In the genomic region with DNA sequence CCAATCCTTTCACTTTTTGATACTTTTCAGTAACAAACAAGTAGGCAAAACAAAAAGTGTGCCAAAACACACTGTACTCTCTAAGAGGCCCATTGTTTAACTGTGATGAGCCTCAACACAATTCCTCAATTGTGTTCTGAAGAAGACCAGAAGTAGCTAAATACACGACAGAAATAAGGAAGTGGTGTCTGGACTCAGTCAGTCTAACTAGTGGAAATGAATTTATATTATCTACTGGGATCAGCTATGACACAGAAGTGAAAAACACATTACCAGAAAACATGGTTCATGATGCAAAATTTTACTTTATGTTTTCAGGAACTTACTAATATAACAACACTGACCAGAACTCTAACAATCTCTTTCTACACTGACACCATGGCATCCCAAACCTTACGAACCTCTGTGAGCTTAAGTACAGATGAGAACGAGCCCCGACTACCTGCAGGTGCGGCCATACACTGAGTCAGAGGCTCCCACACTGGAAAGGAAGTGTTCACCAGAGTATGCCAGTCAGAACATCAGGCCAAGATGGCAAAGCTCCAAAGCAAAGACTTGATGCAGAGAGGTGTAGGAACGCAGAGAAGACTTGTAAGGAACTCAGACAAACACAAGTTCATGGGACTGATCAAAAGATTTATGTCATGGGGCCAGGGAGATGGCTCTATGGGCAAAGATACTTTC, we compare ENCODE assay signal across 11 mouse cellular contexts. TPM values are rescaled to one million over a fixed set of nuclear protein-coding genes. Genes with fewer than 3 reads are reported as not detected.
DNase-seq lines count a peak whose midpoint lies in the region; ATAC-seq and TF ChIP-seq lines count a peak whose summit lies in the region.
"Had no signal": no experiment of that assay in that cellular context is flagged by ENCODE, and none has a peak within 500 bp of the region (broad histone marks: within the 10 kb centered on the region; RNA-seq: fewer than 3 reads in every experiment).

No protein-coding gene starts in this region.

- H3K27me3 ChIP-seq in heart, embryonic 11.5 days (ENCODE audit: control insufficient read depth, insufficient read depth, low read length): no peaks in the 10 kb centered on the region
- H3K27me3 ChIP-seq in thymus, adult 2 months (ENCODE audit: control insufficient read depth, insufficient read depth, low read length): no peaks in the 10 kb centered on the region
- no peaks in the 10 kb centered on the region for H3K27me3 ChIP-seq in kidney, embryonic 16.5 days (ENCODE audit: insufficient read depth, low read length)
- H3K27me3 ChIP-seq: intestine, embryonic 15.5 days had no signal

- no peak for TF ChIP-seq POLR2A in thymus, adult 2 months (IDR thresholded peaks at IDR 0.05; ENCODE audit: control insufficient read depth, extremely low read depth, insufficient read depth, low read length, poor library complexity)

- no peaks in the 10 kb centered on the region for H3K9me3 ChIP-seq in heart, embryonic 11.5 days (replicated peaks; ENCODE audit: control insufficient read depth, low read length)
- H3K9me3 ChIP-seq in kidney, embryonic 16.5 days (ENCODE audit: low read length): no peaks in the 10 kb centered on the region
- H3K9me3 ChIP-seq: intestine, embryonic 15.5 days had no signal

- H3K36me3 ChIP-seq in heart, embryonic 11.5 days (ENCODE audit: control insufficient read depth, insufficient read depth, low read length): no peaks in the 10 kb centered on the region
- no peaks in the 10 kb centered on the region for H3K36me3 ChIP-seq in thymus, adult 2 months (ENCODE audit: control insufficient read depth, insufficient read depth, low read length)
- no peaks in the 10 kb centered on the region for H3K36me3 ChIP-seq in kidney, embryonic 16.5 days (ENCODE audit: insufficient read depth, low read length)
- H3K36me3 ChIP-seq: intestine, embryonic 15.5 days had no signal

- no peak overlapping the region for H3K9ac ChIP-seq in heart, embryonic 11.5 days (ENCODE audit: low read depth, low read length)
- H3K9ac ChIP-seq in kidney, embryonic 16.5 days (replicated peaks; ENCODE audit: low read length): no peak overlapping the region
- H3K9ac ChIP-seq: intestine, embryonic 15.5 days had no signal

- DNase-seq in heart, postnatal 4 days: peak; percentile 13
- DNase-seq in MEL-GATA-1-ER (ENCODE audit: extremely low read depth, low read depth): peak; percentile 70
- peak; percentile 27 for DNase-seq in lung, postnatal 10 days
- peak; percentile 38 for DNase-seq in thymus, adult 2 months
- no peak for DNase-seq in cerebellum, adult 11-12 months
- no peak for DNase-seq in layer of hippocampus, postnatal 10 days (ENCODE audit: low spot score in 2 of 2)
- DNase-seq: gastrocnemius, postnatal 25 days had no signal

- 74% methylated on average over 6 of the region's 6 CpGs for WGBS in heart, embryonic 11.5 days (ENCODE audit: insufficient replicate concordance)
- 9% methylated on average over 6 of the region's 6 CpGs for WGBS in thymus, adult 2 months
- 75% methylated on average over 6 of the region's 6 CpGs for WGBS in kidney, embryonic 16.5 days

- peaks cover 22% of the 10 kb centered on the region for H3K4me1 ChIP-seq in heart, embryonic 11.5 days (ENCODE audit: control insufficient read depth, insufficient read depth, low read length)
- H3K4me1 ChIP-seq in thymus, adult 2 months (replicated peaks; ENCODE audit: control insufficient read depth, insufficient read depth, low read length): peaks cover 6% of the 10 kb centered on the region
- 0 out of 2 replicates have a peak, but pooled peaks cover 3% of the 10 kb centered on the region for H3K4me1 ChIP-seq in kidney, embryonic 16.5 days (ENCODE audit: insufficient read depth, low read length)

- no peak for TF ChIP-seq CTCF in thymus, adult 2 months (IDR thresholded peaks at IDR 0.05; ENCODE audit: borderline replicate concordance, control insufficient read depth, extremely low read depth, insufficient read depth, low read length, poor library complexity)

- H3K4me3 ChIP-seq in heart, embryonic 11.5 days (ENCODE audit: low read depth, low read length): no peak overlapping the region
- H3K4me3 ChIP-seq in thymus, adult 2 months (ENCODE audit: control insufficient read depth, insufficient read depth, low read length): no peak overlapping the region
- no peak overlapping the region for H3K4me3 ChIP-seq in kidney, embryonic 16.5 days (ENCODE audit: low read length)
- H3K4me3 ChIP-seq: intestine, embryonic 15.5 days had no signal

- no peak overlapping the region for H3K4me2 ChIP-seq in heart, embryonic 11.5 days
- H3K4me2 ChIP-seq in kidney, embryonic 16.5 days (replicated peaks; ENCODE audit: low read depth, low read length): no peak overlapping the region
- H3K4me2 ChIP-seq: intestine, embryonic 15.5 days had no signal

- no peak overlapping the region for H3K27ac ChIP-seq in heart, embryonic 11.5 days (ENCODE audit: low read depth, low read length)
- H3K27ac ChIP-seq in thymus, adult 2 months (ENCODE audit: control insufficient read depth, insufficient read depth, low read length): no peak overlapping the region
- no peak overlapping the region for H3K27ac ChIP-seq in kidney, embryonic 16.5 days (ENCODE audit: low read length)
- H3K27ac ChIP-seq: intestine, embryonic 15.5 days had no signal

- no peak for ATAC-seq in heart, embryonic 11.5 days (replicated peaks; ENCODE audit: insufficient number of reproducible peaks, low FRiP score, low TSS enrichment)
- ATAC-seq in kidney, embryonic 16.5 days (ENCODE audit: low FRiP score, low TSS enrichment): no peak
- ATAC-seq: forebrain, embryonic 14.5 days had no signal

RNA-seq across cellular contexts. Expression of a gene that starts 19.2 kb away (rescaled TPM):
- 10 to 100 TPM; 45.7 to 46.8 TPM for total RNA-seq in heart, postnatal 4 days (2021)
- 33.9 and 37.5 TPM in 2 replicates for polyA plus RNA-seq in heart, embryonic 11.5 days (2014; fragmentation: Nextera tagmentation; extraction: Ambion mirVana)
- 35.3 and 40.8 TPM in 2 replicates for polyA plus RNA-seq in thymus, adult 2 months (2012; rRNA removed)
- 38.2 and 40.3 TPM in 2 replicates for polyA plus RNA-seq in kidney, embryonic 16.5 days (2015; fragmentation: Nextera tagmentation; extraction: Ambion mirVana)
- 10 to 100 TPM; 34.6 to 38.0 TPM for total RNA-seq in layer of hippocampus, postnatal 10 days (2021)

RNA-seq across cellular contexts. Expression of a gene that starts 39.6 kb away (rescaled TPM):
- total RNA-seq in heart, postnatal 4 days (2021): 10 to 100 TPM; 26.2 to 29.6 TPM
- polyA plus RNA-seq in heart, embryonic 11.5 days (2014; fragmentation: Nextera tagmentation; extraction: Ambion mirVana): 86.3 and 91.7 TPM in 2 replicates
- 81.6 and 89.5 TPM in 2 replicates for polyA plus RNA-seq in thymus, adult 2 months (2012; rRNA removed)
- 130 and 136 TPM in 2 replicates for polyA plus RNA-seq in kidney, embryonic 16.5 days (2015; fragmentation: Nextera tagmentation; extraction: Ambion mirVana)
- total RNA-seq in layer of hippocampus, postnatal 10 days (2021): 10 to 100 TPM; 31.6 to 36.3 TPM

RNA-seq across cellular contexts. Expression of a gene that starts 39.6 kb away (rescaled TPM):
- total RNA-seq in heart, postnatal 4 days (2021): 1 to 10 TPM; 9.8 to 9.9 TPM
- polyA plus RNA-seq in heart, embryonic 11.5 days (2014; fragmentation: Nextera tagmentation; extraction: Ambion mirVana): 22.0 and 24.4 TPM in 2 replicates
- 21.4 and 21.7 TPM in 2 replicates for polyA plus RNA-seq in thymus, adult 2 months (2012; rRNA removed)
- 42.6 and 44.5 TPM in 2 replicates for polyA plus RNA-seq in kidney, embryonic 16.5 days (2015; fragmentation: Nextera tagmentation; extraction: Ambion mirVana)
- total RNA-seq in layer of hippocampus, postnatal 10 days (2021): 10 to 100 TPM; 58.9 to 62.3 TPM

RNA-seq across cellular contexts. Expression of a gene that starts 56.9 kb away (rescaled TPM):
- total RNA-seq in heart, postnatal 4 days (2021): 10 to 100 TPM; 22.4 to 23.2 TPM
- polyA plus RNA-seq in heart, embryonic 11.5 days (2014; fragmentation: Nextera tagmentation; extraction: Ambion mirVana): 9.8 and 10.9 TPM in 2 replicates
- polyA plus RNA-seq in thymus, adult 2 months (2012; rRNA removed): 7.6 and 7.9 TPM in 2 replicates
- polyA plus RNA-seq in kidney, embryonic 16.5 days (2015; fragmentation: Nextera tagmentation; extraction: Ambion mirVana): 14.0 and 15.5 TPM in 2 replicates
- 10 to 100 TPM; 41.5 to 42.7 TPM for total RNA-seq in layer of hippocampus, postnatal 10 days (2021)

Comparison
In these comparisons a context has a peak if more than half of its experiments do, and no peak if none do; other contexts are left out.
1. DNase-seq: peak in heart, postnatal 4 days (single experiment), MEL-GATA-1-ER (single experiment), lung, postnatal 10 days (single experiment) and thymus, adult 2 months (single experiment); none in cerebellum, adult 11-12 months (single experiment) and layer of hippocampus, postnatal 10 days (0 of 2).